Mouse (Mus musculus) megakaryocyte, embryonic 14.5 days (primary cell): Measurements from ENCODE around the gene Fam198b.

Experiments used
- FLI1 ChIP-seq: IDR thresholded peaks from 2 replicates; pipeline ENCODE4 v1.6.1; 2012; ENCODE audit warnings: low read length, inconsistent platforms, mixed read lengths
- GATA1 ChIP-seq: IDR thresholded peaks from 3 replicates; pipeline ENCODE4 v1.6.1; 2012; ENCODE audit warnings: mixed read lengths, low read length, inconsistent platforms, borderline replicate concordance

DNA sequence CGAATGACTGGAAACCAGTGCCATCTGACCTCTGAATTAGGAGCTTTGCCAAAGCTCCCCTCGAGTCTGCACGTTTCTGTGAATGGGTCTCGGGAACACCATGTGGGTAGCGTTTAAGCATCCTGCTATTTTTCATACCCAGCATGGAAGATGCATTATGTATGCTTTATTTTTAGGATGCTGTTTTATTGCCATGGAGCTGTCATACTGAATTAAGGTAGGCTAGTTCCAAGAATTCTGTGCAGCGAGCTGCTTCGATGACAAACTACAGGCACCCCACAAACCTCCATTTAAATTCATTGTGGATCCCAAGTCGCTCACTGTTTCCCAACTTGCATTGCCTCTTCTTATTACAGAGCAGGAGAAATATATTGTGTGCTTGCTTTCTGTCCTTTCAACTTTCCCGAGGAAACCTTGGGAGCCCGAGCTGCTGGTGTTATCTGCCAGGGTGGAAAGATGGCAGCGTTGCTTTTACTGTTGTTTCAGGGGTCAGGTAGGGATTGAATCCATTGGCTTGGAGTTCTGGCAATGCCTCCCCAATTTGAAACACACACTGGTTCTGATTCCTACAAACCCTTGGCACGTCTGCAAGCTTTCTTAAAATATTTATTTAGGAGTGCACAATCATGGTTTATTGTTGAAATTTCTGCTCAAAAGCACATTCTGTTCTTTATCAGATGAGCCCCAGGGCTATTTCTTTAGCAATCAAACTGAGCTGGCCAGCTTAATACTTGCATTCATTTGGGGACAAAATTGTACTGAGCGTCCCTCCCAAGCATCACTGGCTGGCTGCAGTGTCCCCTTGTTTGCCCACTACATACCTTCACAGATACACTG lies 13.4 kb downstream of the Fam198b start:
- no peak for TF ChIP-seq FLI1
- TF ChIP-seq GATA1, result no peak
